Mouse (Mus musculus) urinary bladder, postnatal 10 days (tissue): ENCODE data around the gene Idua.
"Not testable (repeated sequence)": the region's sequence is repeated elsewhere in the genome, so short reads cannot be mapped to it uniquely, and the experiment has no call there.

Source experiments
- DNase-seq: peaks from one replicate; pipeline ENCODE4 v3.0.0; 2022; ENCODE audit warnings: low spot score

Idua gene

GRCm38 (mm10) chr5:108659698-108660631 is at the start of gene Idua:
Gene Idua (plus strand): TSS chr5:108660331.
- DNase-seq: no peak

GRCm38 (mm10) chr5:108610426-108610825 is 49.7 kb upstream of the Idua start:
- DNase-seq: no peak

- no peak for DNase-seq
Observed at GRCm38 (mm10) chr5:108621870-108622269, 38.3 kb upstream of the Idua start.

GRCm38 (mm10) chr5:108626050-108626660 is 34.0 kb upstream of the Idua start:
- no peak for DNase-seq

- DNase-seq: no peak
Observed at GRCm38 (mm10) chr5:108628891-108629633, 31.1 kb upstream of the Idua start.

- DNase-seq: peak; percentile 71
Observed at GRCm38 (mm10) chr5:108629634-108630483, 30.3 kb upstream of the Idua start, which contains the start of the genes Gak and Tmem175. Gene Gak (minus strand): TSS chr5:108629755. Gene Tmem175 (plus strand): TSS chr5:108629770.

- no peak for DNase-seq
Observed at GRCm38 (mm10) chr5:108633676-108634075, 26.5 kb upstream of the Idua start.

- not testable (repeated sequence) for DNase-seq
Observed at GRCm38 (mm10) chr5:108634088-108634487, 26.0 kb upstream of the Idua start.

- DNase-seq: no peak
Observed at GRCm38 (mm10) chr5:108636172-108636571, 24.0 kb upstream of the Idua start.

- DNase-seq: no peak
Observed at GRCm38 (mm10) chr5:108643674-108644073, 16.5 kb upstream of the Idua start.

- no peak for DNase-seq
Observed at GRCm38 (mm10) chr5:108645651-108646342, 14.3 kb upstream of the Idua start.

- no peak for DNase-seq
Observed at GRCm38 (mm10) chr5:108646343-108646660, 13.8 kb upstream of the Idua start.

GRCm38 (mm10) chr5:108647311-108647710 is 12.8 kb upstream of the Idua start:
- no peak for DNase-seq

- DNase-seq: no peak
Observed at GRCm38 (mm10) chr5:108647820-108648465, 12.2 kb upstream of the Idua start.

- DNase-seq: no peak
Observed at GRCm38 (mm10) chr5:108648937-108649576, 11.1 kb upstream of the Idua start.

- no peak for DNase-seq
Observed at GRCm38 (mm10) chr5:108650341-108650740, 9.8 kb upstream of the Idua start.

GRCm38 (mm10) chr5:108651136-108651720 is 8.9 kb upstream of the Idua start:
- DNase-seq: no peak

GRCm38 (mm10) chr5:108651823-108652222 is 8.3 kb upstream of the Idua start:
- DNase-seq: no peak

GRCm38 (mm10) chr5:108653341-108653740 is 6.8 kb upstream of the Idua start:
- no peak for DNase-seq
